Mouse (Mus musculus): ENCODE data around the gene 0610037L13Rik. TPM values are rescaled to one million over a fixed set of nuclear protein-coding genes. Genes with fewer than 3 reads are reported as not detected.
A peak's percentile ranks its signal among the peaks of the same experiment; 100 is the strongest.

Gene 0610037L13Rik
- total and polyA plus RNA-seq, 2 experiments from 2014 or later = 63.7 to 102 TPM

GRCm38 (mm10) chr4:107928726-107929125 lies 39.1 kb downstream of the 0610037L13Rik start:
- 88% methylated on average over 2 of the region's 2 CpGs for WGBS
- Histone ChIP-seq H3K27ac (ENCODE audit: low read depth, low read length) (no peak overlapping the region), H3K36me3 (ENCODE audit: insufficient read depth) (no peaks in the 10 kb centered on the region), H3K4me2 (ENCODE audit: low read depth) (no peak overlapping the region), H3K27me3 (ENCODE audit: insufficient read depth, low read length) (no peaks in the 10 kb centered on the region), H3K4me1 (ENCODE audit: insufficient read depth) (no peaks in the 10 kb centered on the region), H3K9ac (no peak overlapping the region), H3K9me3 (ENCODE audit: low read length) (no peaks in the 10 kb centered on the region), H3K4me3 (ENCODE audit: low read depth, low read length) (no peak overlapping the region)
- DNase-seq (no peak), ATAC-seq (no peak)
- TF ChIP-seq CTCF (IDR thresholded peaks at IDR 0.05; ENCODE audit: low read depth) = no peak

GRCm38 (mm10) chr4:107931453-107931852 lies 41.8 kb downstream of the 0610037L13Rik start:
- Histone ChIP-seq H3K9ac (no peak overlapping the region), H3K4me3 (ENCODE audit: low read depth, low read length) (no peak overlapping the region), H3K36me3 (ENCODE audit: insufficient read depth) (no peaks in the 10 kb centered on the region), H3K4me1 (ENCODE audit: insufficient read depth) (no peaks in the 10 kb centered on the region), H3K27me3 (ENCODE audit: insufficient read depth, low read length) (no peaks in the 10 kb centered on the region), H3K4me2 (ENCODE audit: low read depth) (no peak overlapping the region), H3K27ac (ENCODE audit: low read depth, low read length) (no peak overlapping the region), H3K9me3 (ENCODE audit: low read length) (no peaks in the 10 kb centered on the region)
- 76% methylated on average over 3 of the region's 3 CpGs for WGBS
- DNase-seq (peak; percentile 23), ATAC-seq (0 out of 2 replicates have a peak, but pooled peaks have one; percentile 32)
- peak; percentile 48 for TF ChIP-seq CTCF (IDR thresholded peaks at IDR 0.05; ENCODE audit: low read depth)

DNA sequence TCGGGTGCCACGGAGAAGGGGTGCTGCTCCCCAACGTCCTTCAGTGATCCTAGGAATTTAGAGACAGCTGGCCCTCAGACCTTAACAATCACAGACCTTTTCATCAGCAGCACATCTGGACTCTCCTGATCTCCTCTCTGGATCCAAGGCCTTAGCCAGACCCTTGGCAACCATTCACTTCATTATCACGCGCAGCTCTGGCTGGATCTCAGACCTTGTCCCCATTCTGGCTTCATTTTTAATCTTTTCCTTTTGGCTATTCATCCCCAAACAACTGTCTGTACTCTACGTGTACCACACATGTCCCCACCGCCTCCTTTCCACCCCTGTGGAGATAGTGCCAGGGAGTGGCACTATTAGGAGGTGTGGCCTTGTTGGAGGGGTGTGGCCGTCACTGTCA lies 43.6 kb downstream of the 0610037L13Rik start:
- ATAC-seq = no peak
- no peak for TF ChIP-seq CTCF (IDR thresholded peaks at IDR 0.05; ENCODE audit: low read depth)
- no peaks in the 10 kb centered on the region for H3K9me3 ChIP-seq (ENCODE audit: low read length)
- DNase-seq = no peak
- no peak overlapping the region for H3K27ac ChIP-seq (ENCODE audit: low read depth, low read length)
- 76% methylated on average over 8 of the region's 8 CpGs for WGBS
- no peaks in the 10 kb centered on the region for H3K27me3 ChIP-seq (ENCODE audit: insufficient read depth, low read length)
- no peak overlapping the region for H3K4me2 ChIP-seq (ENCODE audit: low read depth)
- H3K36me3 ChIP-seq (ENCODE audit: insufficient read depth) = no peaks in the 10 kb centered on the region
- no peaks in the 10 kb centered on the region for H3K4me1 ChIP-seq (ENCODE audit: insufficient read depth)
- no peak overlapping the region for H3K9ac ChIP-seq
- H3K4me3 ChIP-seq (ENCODE audit: low read depth, low read length) = no peak overlapping the region

DNA sequence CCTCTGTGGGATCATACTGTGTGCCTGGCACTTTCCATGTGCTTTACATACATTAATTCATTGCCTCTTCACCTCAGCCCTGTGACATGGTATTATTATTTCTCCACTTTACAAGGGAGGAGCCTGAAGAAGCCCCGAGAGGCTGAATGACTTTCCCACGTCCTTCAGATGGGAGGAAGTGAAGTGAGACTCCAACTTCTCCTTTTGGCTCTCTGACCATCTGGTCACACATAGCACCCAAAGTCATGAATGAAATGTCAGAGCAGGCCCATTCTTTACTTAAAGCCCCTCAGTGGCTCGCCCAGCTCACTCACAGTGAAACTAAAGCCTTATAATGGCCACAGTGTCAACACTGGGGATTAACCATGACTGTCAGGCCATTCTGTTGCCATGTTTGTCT lies 45.6 kb downstream of the 0610037L13Rik start:
- H3K4me3 ChIP-seq (ENCODE audit: low read depth, low read length) = no peak overlapping the region
- H3K9me3 ChIP-seq (ENCODE audit: low read length) = no peaks in the 10 kb centered on the region
- no peak for TF ChIP-seq CTCF (IDR thresholded peaks at IDR 0.05; ENCODE audit: low read depth)
- H3K4me2 ChIP-seq (ENCODE audit: low read depth) = no peak overlapping the region
- no peaks in the 10 kb centered on the region for H3K36me3 ChIP-seq (ENCODE audit: insufficient read depth)
- 64% methylated on average over 3 of the region's 3 CpGs for WGBS
- no peaks in the 10 kb centered on the region for H3K27me3 ChIP-seq (ENCODE audit: insufficient read depth, low read length)
- ATAC-seq (no peak), DNase-seq (no peak)
- H3K27ac ChIP-seq (ENCODE audit: low read depth, low read length) = no peak overlapping the region
- no peaks in the 10 kb centered on the region for H3K4me1 ChIP-seq (ENCODE audit: insufficient read depth)
- H3K9ac ChIP-seq = no peak overlapping the region

DNA sequence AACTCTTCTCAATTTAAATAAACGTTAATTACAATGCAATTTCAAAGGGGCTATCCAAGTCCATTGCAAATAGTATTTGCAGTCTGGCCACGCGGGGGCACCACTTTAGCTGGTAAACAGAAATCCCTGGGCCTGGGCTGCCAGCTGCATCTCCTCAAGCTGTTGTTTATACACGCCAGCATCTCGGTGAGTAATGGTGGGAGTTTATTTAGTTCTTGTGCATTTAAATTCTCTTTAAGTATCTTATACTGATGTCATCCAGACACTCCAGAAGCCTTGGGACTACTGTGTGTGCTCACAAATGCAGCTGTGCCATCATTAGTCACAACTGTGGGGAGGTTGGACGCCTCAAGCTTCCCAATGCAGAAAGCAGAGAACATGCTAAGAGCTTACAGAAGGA lies 47.7 kb downstream of the 0610037L13Rik start:
- peak; percentile 86 for ATAC-seq
- no peaks in the 10 kb centered on the region for H3K9me3 ChIP-seq (ENCODE audit: low read length)
- peak; percentile 71 for TF ChIP-seq CTCF (IDR thresholded peaks at IDR 0.05; ENCODE audit: low read depth)

GRCm38 (mm10) chr4:107938124-107938523 lies 48.5 kb downstream of the 0610037L13Rik start:
- ATAC-seq (no peak), DNase-seq (no peak)
- H3K9me3 ChIP-seq (ENCODE audit: low read length) = no peaks in the 10 kb centered on the region
- TF ChIP-seq CTCF (IDR thresholded peaks at IDR 0.05; ENCODE audit: low read depth) = no peak
- 53% methylated on average over 2 of the region's 2 CpGs for WGBS
- no peaks in the 10 kb centered on the region for H3K36me3 ChIP-seq (ENCODE audit: insufficient read depth)
- no peak overlapping the region for H3K4me2 ChIP-seq (ENCODE audit: low read depth)
- H3K4me1 ChIP-seq (ENCODE audit: insufficient read depth) = no peaks in the 10 kb centered on the region
- H3K27me3 ChIP-seq (ENCODE audit: insufficient read depth, low read length) = no peaks in the 10 kb centered on the region
- H3K9ac ChIP-seq = no peak overlapping the region
- no peak overlapping the region for H3K27ac ChIP-seq (ENCODE audit: low read depth, low read length)
- no peak overlapping the region for H3K4me3 ChIP-seq (ENCODE audit: low read depth, low read length)

More for the DNA sequence above, 47.7 kb downstream of the 0610037L13Rik start:
- peak; percentile 80 for DNase-seq
- no peak overlapping the region for H3K27ac ChIP-seq (ENCODE audit: low read depth, low read length)
- H3K36me3 ChIP-seq (ENCODE audit: insufficient read depth) = no peaks in the 10 kb centered on the region
- H3K4me1 ChIP-seq (ENCODE audit: insufficient read depth) = no peaks in the 10 kb centered on the region
- H3K9ac ChIP-seq = no peak overlapping the region
- no peak overlapping the region for H3K4me3 ChIP-seq (ENCODE audit: low read depth, low read length)
- no peaks in the 10 kb centered on the region for H3K27me3 ChIP-seq (ENCODE audit: insufficient read depth, low read length)
- no peak overlapping the region for H3K4me2 ChIP-seq (ENCODE audit: low read depth)
- WGBS = 20% methylated on average over 6 of the region's 6 CpGs

DNA sequence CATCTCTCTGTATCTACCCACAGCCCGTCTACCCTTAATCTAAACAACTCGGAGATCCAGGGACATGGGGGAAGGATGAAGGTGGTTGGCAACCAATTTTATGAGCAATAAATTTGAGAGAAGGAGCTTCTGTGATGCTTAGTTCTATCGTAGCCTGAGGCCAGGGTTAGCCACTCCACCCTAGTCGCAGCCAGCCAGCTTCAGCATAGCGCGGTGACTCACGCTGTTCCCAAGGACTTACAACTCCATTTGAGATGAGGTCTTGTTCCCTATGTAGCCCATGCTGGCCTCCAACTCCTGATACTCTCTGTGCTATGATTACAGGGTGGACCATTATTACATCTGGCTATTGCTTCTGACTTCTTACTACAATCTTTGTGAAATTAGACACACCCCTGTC lies 53.1 kb downstream of the 0610037L13Rik start:
- 93% methylated on average over 7 of the region's 7 CpGs for WGBS
- ATAC-seq = no peak
- TF ChIP-seq CTCF (IDR thresholded peaks at IDR 0.05; ENCODE audit: low read depth) = no peak

More for the DNA sequence above, 53.1 kb downstream of the 0610037L13Rik start:
- no peak overlapping the region for H3K9ac ChIP-seq
- no peak for DNase-seq
- H3K4me2 ChIP-seq (ENCODE audit: low read depth) = no peak overlapping the region
- H3K27ac ChIP-seq (ENCODE audit: low read depth, low read length) = no peak overlapping the region
- H3K27me3 ChIP-seq (ENCODE audit: insufficient read depth, low read length) = no peaks in the 10 kb centered on the region
- no peaks in the 10 kb centered on the region for H3K36me3 ChIP-seq (ENCODE audit: insufficient read depth)
- H3K4me3 ChIP-seq (ENCODE audit: low read depth, low read length) = no peak overlapping the region
- H3K9me3 ChIP-seq (ENCODE audit: low read length) = no peaks in the 10 kb centered on the region
- H3K4me1 ChIP-seq (ENCODE audit: insufficient read depth) = no peaks in the 10 kb centered on the region

All from forebrain, postnatal 0 days (tissue).